Mouse (Mus musculus) CH12.LX (cell line): Measurements from ENCODE around the gene Tapt1. TPM values are rescaled to one million over a fixed set of nuclear protein-coding genes. Genes with fewer than 3 reads are reported as not detected.

Experiments used
- DNase-seq: peaks from one replicate; pipeline ENCODE4 v3.0.0-alpha.2; 2013; ENCODE audit errors: extremely low read depth
- H3K27ac ChIP-seq: 2 replicates; pipeline ENCODE4 v1.5.1; 2012; ENCODE audit warnings: low read depth, mild to moderate bottlenecking, control low read depth, moderate library complexity; ENCODE audit not compliant: insufficient read depth
- H3K27me3 ChIP-seq: replicated peaks from 2 replicates; pipeline ENCODE3; 2012; ENCODE audit warnings: inconsistent platforms
- H3K36me3 ChIP-seq, 2 experiments: replicated peaks in 1 of 2; 2 replicates each; pipeline versions ENCODE3 to v1.6.1; 2012; ENCODE audit warnings: inconsistent platforms in 1 of 2, low read length in 1 of 2, mild to moderate bottlenecking in 1 of 2, mixed read lengths in 1 of 2, moderate library complexity in 1 of 2; ENCODE audit not compliant: control insufficient read depth in 1 of 2, insufficient read depth in 1 of 2
- H3K4me1 ChIP-seq, 2 experiments: 2 replicates each; pipeline ENCODE4 v1.6.1; 2012; ENCODE audit warnings: inconsistent platforms in 1 of 2, moderate library complexity in 1 of 2; ENCODE audit not compliant: insufficient read depth in 2 of 2, control insufficient read depth in 1 of 2
- H3K4me2 ChIP-seq: 2 replicates; pipeline ENCODE4 v1.6.1; 2012; ENCODE audit warnings: low read depth, mild to moderate bottlenecking, control low read depth; ENCODE audit not compliant: poor library complexity, insufficient read depth, severe bottlenecking
- H3K4me3 ChIP-seq, 3 experiments: fragments of 150-350 bp in 1 of 3; sonication (generic) in 1 of 3; replicated peaks in 1 of 3; 2 replicates each; pipeline versions ENCODE3 to v1.5.1; 2011 to 2012; ENCODE audit warnings: low read depth in 2 of 3, low read length in 2 of 3, mild to moderate bottlenecking in 2 of 3, moderate library complexity in 2 of 3, control low read depth in 1 of 3, improper control_type of control experiment in 1 of 3, inconsistent platforms in 1 of 3, mixed read lengths in 1 of 3; ENCODE audit not compliant: poor library complexity in 1 of 3
- H3K79me2 ChIP-seq: replicated peaks from 2 replicates; pipeline ENCODE4 v1.6.1; 2012; ENCODE audit warnings: mild to moderate bottlenecking, moderate library complexity; ENCODE audit not compliant: control insufficient read depth, poor library complexity, insufficient read depth, severe bottlenecking; ENCODE audit errors: extremely low read depth
- H3K9ac ChIP-seq: 2 replicates; pipeline ENCODE4 v1.6.1; 2012; ENCODE audit warnings: low read depth, mild to moderate bottlenecking, control low read depth, moderate library complexity; ENCODE audit not compliant: insufficient read depth
- H3K9me3 ChIP-seq: replicated peaks from 2 replicates; pipeline ENCODE3; 2012; ENCODE audit warnings: low read length, inconsistent platforms, mixed read lengths
- CHD1 ChIP-seq: IDR thresholded peaks from 2 replicates; pipeline ENCODE4 v1.6.1; 2012; ENCODE audit warnings: low read depth, low read length, improper control_type of control experiment, inconsistent platforms
- CHD2 ChIP-seq: IDR thresholded peaks from 2 replicates; pipeline ENCODE4 v1.6.1; 2011; ENCODE audit warnings: low read length, improper control_type of control experiment
- E2F4 ChIP-seq: IDR thresholded peaks from 2 replicates; pipeline ENCODE4 v1.6.1; 2011; ENCODE audit warnings: low read depth, low read length, improper control_type of control experiment; ENCODE audit not compliant: insufficient replicate concordance
- IRF4 ChIP-seq: IDR thresholded peaks from 2 replicates; pipeline ENCODE4 v1.6.1; 2014; ENCODE audit warnings: low read depth, mild to moderate bottlenecking, inconsistent platforms, low read length, improper control_type of control experiment
- JUN ChIP-seq: IDR thresholded peaks from 2 replicates; pipeline ENCODE4 v1.6.1; 2011; ENCODE audit warnings: low read depth, mild to moderate bottlenecking, low read length, improper control_type of control experiment, moderate library complexity; ENCODE audit not compliant: insufficient read depth
- RAD21 ChIP-seq: IDR thresholded peaks from 2 replicates; pipeline ENCODE4 v1.6.1; 2011; ENCODE audit warnings: low read depth, mild to moderate bottlenecking, low read length, improper control_type of control experiment, moderate library complexity
- TBP ChIP-seq: conservative IDR thresholded peaks from 2 replicates; pipeline ENCODE4 v1.6.1; 2011; ENCODE audit warnings: low read depth, low read length, improper control_type of control experiment
- ZC3H11A ChIP-seq: IDR thresholded peaks from 2 replicates; pipeline ENCODE4 v1.6.1; 2012; ENCODE audit warnings: low read depth, mild to moderate bottlenecking, inconsistent platforms, low read length, improper control_type of control experiment
- ZKSCAN1 ChIP-seq: IDR thresholded peaks from 2 replicates; pipeline ENCODE4 v1.6.1; 2012; ENCODE audit warnings: low read depth, inconsistent platforms, low read length, improper control_type of control experiment, borderline replicate concordance
- dilution Hi-C: fragments of 300-500 bp; cut with MboI; formaldehyde crosslinking; loops from 2 replicates; pipeline ENCODE4 v1.14.3; 2020; ENCODE audit warnings: low sequenced_read_pairs; ENCODE audit not compliant: extremely low pct_unique_long_range_greater_than_20kb, extremely low pct_ligation_motif_present
- in situ Hi-C: fragments of 300-500 bp; cut with MboI; formaldehyde crosslinking; loops from 3 replicates; pipeline ENCODE4 v1.14.3; 2019; ENCODE audit warnings: low sequenced_read_pairs, low pct_ligation_motif_present, low pct_unique_long_range_greater_than_20kb, mixed read lengths
- polyA plus RNA-seq: library from polyadenylated mRNA; unstranded; fragments of >175 nt; gene quantifications from 2 replicates; pipeline ENCODE4 v1.2.1, GENCODE M21; 2012; ENCODE audit warnings: low read depth; ENCODE audit not compliant: insufficient read length
- total RNA-seq, 2 experiments: library from RNA; depleted of rRNA; stranded (reverse); fragments of 300-350 nt in 1 of 2; fragments of >200 nt in 1 of 2; gene quantifications; 2 replicates each; pipeline ENCODE4 v1.2.3; 2012 to 2014

The Tapt1 gene
- total and polyA plus RNA-seq, 3 experiments: 15.7 to 40.8 (median 33.5) TPM

DNA sequence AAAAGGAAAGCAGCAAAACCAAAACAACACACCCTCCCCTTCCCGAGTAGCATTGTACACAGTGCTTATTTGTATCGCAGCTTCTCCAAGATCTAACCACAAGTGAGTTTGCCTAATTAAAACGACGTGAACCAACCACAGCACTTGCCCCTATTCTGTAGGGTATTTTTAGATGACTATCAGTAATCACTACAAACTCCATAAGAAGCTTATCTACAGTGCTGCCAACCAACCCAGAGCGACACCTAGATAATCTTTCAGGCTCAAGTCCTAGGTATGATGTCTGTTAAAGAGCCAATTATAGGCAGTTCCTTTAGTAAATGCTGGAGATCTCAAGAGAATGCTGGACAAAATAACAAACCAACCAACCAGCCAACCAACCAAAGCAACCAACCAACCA, 28.6 kb downstream of the Tapt1 start:
- peaks cover 20 to 48% of the 10 kb centered on the region in 2 experiments for H3K36me3 ChIP-seq
- H3K4me2 ChIP-seq: no peak overlapping the region
- no peak overlapping the region for H3K27ac ChIP-seq
- in situ Hi-C loops (no loop called here), dilution Hi-C loops (no loop called here)
- DNase-seq: no peak
- H3K79me2 ChIP-seq: no peaks in the 10 kb centered on the region
- no peaks in the 10 kb centered on the region for H3K9me3 ChIP-seq
- no peaks in the 10 kb centered on the region for H3K27me3 ChIP-seq
- TF ChIP-seq IRF4: no peak
- no peak overlapping the region for H3K9ac ChIP-seq
- no peak overlapping the region for H3K4me3 ChIP-seq
- H3K4me1 ChIP-seq: peaks cover 3 to 21% of the 10 kb centered on the region in 2 experiments

DNA sequence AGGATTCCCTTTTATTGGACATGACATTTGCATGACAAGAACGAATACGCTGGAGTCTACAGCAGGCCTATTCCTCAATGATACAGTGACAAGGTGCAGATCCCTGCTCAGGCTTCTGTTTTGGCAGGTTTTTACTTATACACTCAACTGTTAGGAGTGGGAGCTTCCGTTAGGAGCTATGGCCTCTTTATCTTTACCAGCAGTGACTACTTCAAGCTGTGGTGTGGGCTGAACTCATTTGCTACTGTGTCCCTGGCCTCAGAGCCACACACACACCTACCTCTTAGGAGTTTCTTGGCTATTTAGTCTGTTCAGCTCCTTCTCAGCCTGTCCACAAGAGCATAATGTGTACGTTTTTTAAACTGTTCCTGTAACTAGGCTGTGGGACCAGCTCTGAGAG, 30.3 kb downstream of the Tapt1 start:
- Histone ChIP-seq H3K4me1 (peaks cover 3 to 21% of the 10 kb centered on the region in 2 experiments), H3K9ac (no peak overlapping the region), H3K9me3 (no peaks in the 10 kb centered on the region), H3K27ac (no peak overlapping the region), H3K4me3 (no peak overlapping the region), H3K36me3 (peaks cover 24 to 61% of the 10 kb centered on the region in 2 experiments), H3K79me2 (no peaks in the 10 kb centered on the region), H3K27me3 (no peaks in the 10 kb centered on the region), H3K4me2 (no peak overlapping the region)
- DNase-seq: no peak
- in situ Hi-C loops: no loop called here
- TF ChIP-seq RAD21 (no peak), ZC3H11A (no peak), E2F4 (no peak)
- dilution Hi-C loops: no loop called here

DNA sequence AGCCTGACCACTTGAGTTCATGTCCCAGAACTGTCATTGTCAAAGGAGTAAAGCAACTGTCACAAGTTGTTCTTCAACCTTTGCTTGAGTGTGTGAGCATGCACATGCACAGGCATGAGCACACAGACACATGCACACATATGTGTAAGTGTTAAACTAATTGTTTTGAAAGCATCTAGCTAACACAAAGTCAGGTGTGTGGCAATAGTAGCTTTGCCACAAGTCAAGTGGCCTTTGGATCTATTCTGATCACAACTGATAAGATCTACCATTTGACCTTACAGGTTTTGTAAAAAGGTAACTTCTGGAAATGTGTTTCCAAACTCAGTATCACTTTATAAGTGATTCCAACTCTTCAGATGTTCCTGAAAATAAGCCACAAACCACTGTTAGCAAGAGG, 39.1 kb downstream of the Tapt1 start:
- TF ChIP-seq TBP: no peak
- no peak for TF ChIP-seq CHD2
- TF ChIP-seq CHD1: no peak
- no peak for TF ChIP-seq JUN
- TF ChIP-seq ZKSCAN1: no peak
- Histone ChIP-seq H3K79me2 (no peaks in the 10 kb centered on the region), H3K4me3 (no peak overlapping the region), H3K4me1 (peaks cover 0 to 22% of the 10 kb centered on the region in 2 experiments; a peak in 2 of 4 replicates), H3K27me3 (no peaks in the 10 kb centered on the region), H3K9ac (no peak overlapping the region), H3K4me2 (no peak overlapping the region), H3K36me3 (peaks cover 56 to 87% of the 10 kb centered on the region in 2 experiments), H3K9me3 (no peaks in the 10 kb centered on the region), H3K27ac (no peak overlapping the region)
- in situ Hi-C loops (no loop called here), dilution Hi-C loops (no loop called here)
- no peak for DNase-seq
